Mouse (Mus musculus) bone marrow, adult 2 months (tissue): ENCODE data around the gene Abcd4.

ENCODE experiments used
- CTCF ChIP-seq: fragments of 200-500 bp; IDR thresholded peaks from 2 replicates; pipeline ENCODE4 v1.5.1; 2011; ENCODE audit warnings: low read length, control low read depth; ENCODE audit not compliant: control insufficient read depth, insufficient read depth
- POLR2A ChIP-seq: fragments of 200-500 bp; IDR thresholded peaks from 2 replicates; pipeline ENCODE4 v1.6.1; 2011; ENCODE audit warnings: low read depth, mild to moderate bottlenecking, control low read depth, low read length, borderline replicate concordance; ENCODE audit not compliant: control insufficient read depth

DNA sequence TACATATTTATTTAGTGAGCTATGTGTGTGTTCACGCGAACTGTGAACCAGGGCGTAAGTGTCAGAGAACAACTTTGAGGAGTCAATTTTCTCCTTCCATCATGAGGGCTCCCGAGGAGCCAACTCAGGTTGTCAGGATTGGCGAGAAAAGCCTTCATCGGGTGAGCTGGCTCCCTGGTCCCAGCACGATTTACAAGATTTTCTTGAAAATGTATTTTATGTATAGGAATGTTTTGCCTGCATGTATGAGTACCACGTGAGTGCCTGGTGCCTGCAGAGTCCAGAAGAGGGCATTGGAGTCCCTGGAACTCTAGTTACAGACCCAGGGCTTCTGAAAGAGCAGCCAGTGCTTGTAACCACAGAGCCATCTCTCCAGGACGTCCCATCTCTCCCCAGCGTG lies 450 bp upstream of the Abcd4 start:
- TF ChIP-seq CTCF (no peak), POLR2A (no peak)
